Comparison of ENCODE assay signal across 23 mouse cellular contexts in the genomic region with DNA sequence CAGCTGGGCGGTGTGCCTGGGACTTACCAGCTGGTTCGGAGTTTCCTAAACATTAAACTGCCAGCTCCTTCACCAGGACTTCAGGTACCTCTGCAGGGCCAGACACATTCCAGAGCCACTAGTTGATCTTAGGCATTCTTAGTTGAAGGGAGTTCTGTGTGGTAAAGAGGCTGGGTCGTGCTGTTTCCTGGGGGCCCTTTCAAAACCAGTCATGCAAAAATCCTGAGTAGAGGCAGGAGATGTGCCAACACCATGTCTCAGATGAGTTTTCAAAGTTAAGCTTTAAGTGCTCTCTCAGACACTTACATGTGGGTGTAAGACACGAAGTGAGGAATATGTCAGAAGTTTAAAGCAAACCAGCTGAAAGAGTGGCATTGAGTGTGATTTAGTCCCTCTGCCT. TPM values are rescaled to one million over a fixed set of nuclear protein-coding genes. Genes with fewer than 3 reads are reported as not detected.
DNase-seq lines count a peak whose midpoint lies in the region; ATAC-seq and TF ChIP-seq lines count a peak whose summit lies in the region.
"Had no signal": no experiment of that assay in that cellular context is flagged by ENCODE, and none has a peak within 500 bp of the region (broad histone marks: within the 10 kb centered on the region; RNA-seq: fewer than 3 reads in every experiment).

No protein-coding gene starts in this region.

- intact Hi-C loops in gastrocnemius, postnatal 14 days (cut with DNase I; ENCODE audit: low total_unique reads): no loop called here

- H3K36me3 ChIP-seq in kidney, adult 2 months (ENCODE audit: control insufficient read depth, insufficient read depth, low read length): no peaks in the 10 kb centered on the region; the same call in 1 of the 2 replicates
- H3K36me3 ChIP-seq in liver, embryonic 11.5 days (ENCODE audit: control insufficient read depth, insufficient read depth, low read length): peaks cover 18% of the 10 kb centered on the region; the same call in 1 of the 2 replicates

- DNase-seq in kidney, postnatal 14 days: peak; percentile 14
- no peak for DNase-seq in kidney, adult 2 months
- peak; percentile 16 for DNase-seq in A20 (ENCODE audit: low read depth, low spot score)
- DNase-seq in Muller cell, postnatal 12 days (ENCODE audit: inconsistent ontology term): peak; percentile 62
- DNase-seq in lung, postnatal 10 days: peak; percentile 9
- DNase-seq in liver, embryonic 11.5 days (ENCODE audit: low spot score): no peak
- DNase-seq in gastrocnemius, postnatal 14 days: no peak
- DNase-seq: adrenal gland, adult 8-10 months; adrenal gland, postnatal 36 days; cerebellum, adult 2 months; cerebellum, postnatal 10 days; gastrocnemius, postnatal 25 days; heart, postnatal 14 days had no signal

- H3K9ac ChIP-seq in liver, embryonic 11.5 days (ENCODE audit: low read depth, low read length): no peak overlapping the region
- H3K9ac ChIP-seq: forebrain, embryonic 12.5 days; heart, embryonic 15.5 days; hindbrain, embryonic 13.5 days had no signal

- no peaks in the 10 kb centered on the region for H3K27me3 ChIP-seq in kidney, adult 2 months (replicated peaks; ENCODE audit: control insufficient read depth, insufficient read depth, low read length)
- H3K27me3 ChIP-seq in liver, embryonic 11.5 days (replicated peaks; ENCODE audit: control insufficient read depth, insufficient read depth, low read length): no peaks in the 10 kb centered on the region
- H3K27me3 ChIP-seq: forebrain, embryonic 12.5 days; heart, embryonic 15.5 days; hindbrain, embryonic 13.5 days had no signal

- no peak for TF ChIP-seq CTCF in kidney, adult 2 months (conservative IDR thresholded peaks at IDR 0.05; ENCODE audit: insufficient read depth, insufficient read length, low read depth, low read length)

- no peak overlapping the region for H3K4me2 ChIP-seq in liver, embryonic 11.5 days
- H3K4me2 ChIP-seq: forebrain, embryonic 12.5 days; heart, embryonic 15.5 days; hindbrain, embryonic 13.5 days had no signal

- no peak overlapping the region for H3K4me3 ChIP-seq in kidney, adult 2 months (ENCODE audit: insufficient read depth, low read depth, low read length)
- no peak overlapping the region for H3K4me3 ChIP-seq in liver, embryonic 11.5 days (ENCODE audit: low read depth, low read length)
- H3K4me3 ChIP-seq: forebrain, embryonic 12.5 days; heart, embryonic 15.5 days; hindbrain, embryonic 13.5 days had no signal

- H3K27ac ChIP-seq in kidney, adult 2 months (ENCODE audit: insufficient read depth, low read depth, low read length): no peak overlapping the region
- H3K27ac ChIP-seq in liver, embryonic 11.5 days (ENCODE audit: low read depth, low read length): no peak overlapping the region
- H3K27ac ChIP-seq: forebrain, embryonic 12.5 days; heart, embryonic 15.5 days; hindbrain, embryonic 13.5 days; hindbrain, postnatal 0 days had no signal

- no peaks in the 10 kb centered on the region for H3K9me3 ChIP-seq in liver, embryonic 11.5 days (ENCODE audit: control insufficient read depth, low read length)
- H3K9me3 ChIP-seq: forebrain, embryonic 12.5 days; heart, embryonic 15.5 days; hindbrain, embryonic 13.5 days had no signal

- H3K4me1 ChIP-seq in kidney, adult 2 months (ENCODE audit: control insufficient read depth, insufficient read depth, low read length): no peaks in the 10 kb centered on the region
- peaks cover 4% of the 10 kb centered on the region; the same call in 1 of the 2 replicates for H3K4me1 ChIP-seq in liver, embryonic 11.5 days (replicated peaks; ENCODE audit: control insufficient read depth, insufficient read depth, low read length)
- H3K4me1 ChIP-seq: forebrain, embryonic 12.5 days had no signal

- 51% methylated on average over 4 of the region's 4 CpGs for WGBS in kidney, adult 2 months
- 86% methylated on average over 4 of the region's 4 CpGs for WGBS in liver, embryonic 11.5 days

- no peak for TF ChIP-seq POLR2A in kidney, adult 2 months (IDR thresholded peaks at IDR 0.05; ENCODE audit: low read depth, low read length)

- no peak for ATAC-seq in liver, embryonic 11.5 days (replicated peaks; ENCODE audit: low FRiP score)
- ATAC-seq: forebrain, embryonic 16.5 days; hindbrain, postnatal 0 days had no signal

RNA-seq across cellular contexts. Expression of a gene that starts 28.2 kb away (rescaled TPM):
- polyA plus RNA-seq in kidney, adult 2 months (2012; rRNA removed): 600 and 1,070 TPM in 2 replicates
- polyA plus RNA-seq in liver, embryonic 11.5 days (2014; fragmentation: Nextera tagmentation; extraction: Ambion mirVana): not detected in 2 replicates
- total RNA-seq in gastrocnemius, postnatal 14 days (2021): not detected
- total RNA-seq: adrenal gland, postnatal 36 days; gastrocnemius, postnatal 25 days; granulocyte monocyte progenitor cell, adult 5-6 weeks; hematopoietic stem cell, adult 5-6 weeks; MEL had no signal
- polyA plus RNA-seq: C2C12; embryonic facial prominence, embryonic 11.5 days; forebrain, embryonic 12.5 days had no signal

Comparison
In these comparisons a context has a peak if more than half of its experiments do, and no peak if none do; other contexts are left out.
1. DNase-seq: peak in kidney, postnatal 14 days (single experiment), A20 (single experiment), Muller cell, postnatal 12 days (single experiment) and lung, postnatal 10 days (single experiment); none in kidney, adult 2 months (single experiment), liver, embryonic 11.5 days (single experiment) and gastrocnemius, postnatal 14 days (single experiment).
2. RNA of a gene that starts 28.2 kb away (polyA plus RNA-seq): 600 to 1,070 TPM in kidney, adult 2 months; not detected in liver, embryonic 11.5 days; every median in the first group is over 100 times any median in the second.